Mouse (Mus musculus): ENCODE results near the gene Prkce. TPM values are rescaled to one million over a fixed set of nuclear protein-coding genes. Genes with fewer than 3 reads are reported as not detected.

The Prkce gene
- polyA plus RNA-seq, 1 experiment, result 21.8 TPM

GRCm38 (mm10) chr17:86572136-86572535 lies 404.6 kb downstream of the Prkce start:
- no peak for DNase-seq (ENCODE audit: low read depth)
- no peak for TF ChIP-seq POLR2A (IDR thresholded peaks at IDR 0.05; ENCODE audit: borderline replicate concordance, extremely low read depth, insufficient read depth, insufficient read length, poor library complexity, severe bottlenecking)
- TF ChIP-seq CTCF (IDR thresholded peaks at IDR 0.05; ENCODE audit: borderline replicate concordance, extremely low read depth, insufficient read depth, insufficient read length), result no peak

GRCm38 (mm10) chr17:86572576-86572975 lies 405.0 kb downstream of the Prkce start:
- DNase-seq (ENCODE audit: low read depth), result no peak

GRCm38 (mm10) chr17:86573596-86574248 lies 406.1 kb downstream of the Prkce start:
- no peak for DNase-seq (ENCODE audit: low read depth)
- TF ChIP-seq POLR2A (IDR thresholded peaks at IDR 0.05; ENCODE audit: borderline replicate concordance, extremely low read depth, insufficient read depth, insufficient read length, poor library complexity, severe bottlenecking) (no peak), CTCF (IDR thresholded peaks at IDR 0.05; ENCODE audit: borderline replicate concordance, extremely low read depth, insufficient read depth, insufficient read length) (no peak)

More at GRCm38 (mm10) chr17:86572576-86572975, 405.0 kb downstream of the Prkce start:
- TF ChIP-seq CTCF (IDR thresholded peaks at IDR 0.05; ENCODE audit: borderline replicate concordance, extremely low read depth, insufficient read depth, insufficient read length), result no peak
- TF ChIP-seq POLR2A (IDR thresholded peaks at IDR 0.05; ENCODE audit: borderline replicate concordance, extremely low read depth, insufficient read depth, insufficient read length, poor library complexity, severe bottlenecking), result no peak

- TF ChIP-seq POLR2A (IDR thresholded peaks at IDR 0.05; ENCODE audit: borderline replicate concordance, extremely low read depth, insufficient read depth, insufficient read length, poor library complexity, severe bottlenecking), result no peak
- TF ChIP-seq CTCF (IDR thresholded peaks at IDR 0.05; ENCODE audit: borderline replicate concordance, extremely low read depth, insufficient read depth, insufficient read length), result no peak
- DNase-seq (ENCODE audit: low read depth), result no peak
Measured at GRCm38 (mm10) chr17:86580724-86581123, 413.1 kb downstream of the Prkce start.

GRCm38 (mm10) chr17:86582341-86582740 lies 414.8 kb downstream of the Prkce start:
- DNase-seq (ENCODE audit: low read depth), result no peak
- TF ChIP-seq CTCF (IDR thresholded peaks at IDR 0.05; ENCODE audit: borderline replicate concordance, extremely low read depth, insufficient read depth, insufficient read length) (no peak), POLR2A (IDR thresholded peaks at IDR 0.05; ENCODE audit: borderline replicate concordance, extremely low read depth, insufficient read depth, insufficient read length, poor library complexity, severe bottlenecking) (no peak)

- no peak for DNase-seq (ENCODE audit: low read depth)
- no peak for TF ChIP-seq POLR2A (IDR thresholded peaks at IDR 0.05; ENCODE audit: borderline replicate concordance, extremely low read depth, insufficient read depth, insufficient read length, poor library complexity, severe bottlenecking)
Measured at GRCm38 (mm10) chr17:86586441-86586840, 418.9 kb downstream of the Prkce start.

GRCm38 (mm10) chr17:86588704-86589449 lies 421.3 kb downstream of the Prkce start:
- TF ChIP-seq POLR2A (IDR thresholded peaks at IDR 0.05; ENCODE audit: borderline replicate concordance, extremely low read depth, insufficient read depth, insufficient read length, poor library complexity, severe bottlenecking) (no peak), CTCF (IDR thresholded peaks at IDR 0.05; ENCODE audit: borderline replicate concordance, extremely low read depth, insufficient read depth, insufficient read length) (no peak)
- DNase-seq (ENCODE audit: low read depth), result no peak

GRCm38 (mm10) chr17:86589681-86590080 lies 422.1 kb downstream of the Prkce start:
- no peak for TF ChIP-seq CTCF (IDR thresholded peaks at IDR 0.05; ENCODE audit: borderline replicate concordance, extremely low read depth, insufficient read depth, insufficient read length)
- no peak for TF ChIP-seq POLR2A (IDR thresholded peaks at IDR 0.05; ENCODE audit: borderline replicate concordance, extremely low read depth, insufficient read depth, insufficient read length, poor library complexity, severe bottlenecking)
- DNase-seq (ENCODE audit: low read depth), result no peak

- no peak for DNase-seq (ENCODE audit: low read depth)
- no peak for TF ChIP-seq POLR2A (IDR thresholded peaks at IDR 0.05; ENCODE audit: borderline replicate concordance, extremely low read depth, insufficient read depth, insufficient read length, poor library complexity, severe bottlenecking)
- TF ChIP-seq CTCF (IDR thresholded peaks at IDR 0.05; ENCODE audit: borderline replicate concordance, extremely low read depth, insufficient read depth, insufficient read length), result no peak
Measured at GRCm38 (mm10) chr17:86591241-86591640, 423.7 kb downstream of the Prkce start.

- no peak for TF ChIP-seq POLR2A (IDR thresholded peaks at IDR 0.05; ENCODE audit: borderline replicate concordance, extremely low read depth, insufficient read depth, insufficient read length, poor library complexity, severe bottlenecking)
- no peak for TF ChIP-seq CTCF (IDR thresholded peaks at IDR 0.05; ENCODE audit: borderline replicate concordance, extremely low read depth, insufficient read depth, insufficient read length)
- DNase-seq (ENCODE audit: low read depth), result no peak
Measured at GRCm38 (mm10) chr17:86592991-86593586, 425.5 kb downstream of the Prkce start.

- no peak for DNase-seq (ENCODE audit: low read depth)
Measured at GRCm38 (mm10) chr17:86595526-86595925, 427.9 kb downstream of the Prkce start.

More at GRCm38 (mm10) chr17:86595526-86595925, 427.9 kb downstream of the Prkce start:
- TF ChIP-seq POLR2A (IDR thresholded peaks at IDR 0.05; ENCODE audit: borderline replicate concordance, extremely low read depth, insufficient read depth, insufficient read length, poor library complexity, severe bottlenecking), result no peak
- TF ChIP-seq CTCF (IDR thresholded peaks at IDR 0.05; ENCODE audit: borderline replicate concordance, extremely low read depth, insufficient read depth, insufficient read length), result no peak

All from brain, embryonic 14.5 days (tissue).